Mouse (Mus musculus): Measurements from ENCODE around the gene Zfp639. TPM values are rescaled to one million over a fixed set of nuclear protein-coding genes. Genes with fewer than 3 reads are reported as not detected.

Zfp639 gene
- 135 TPM for polyA plus RNA-seq (2014; fragmentation: Illumina TruSeq; extraction: RNeasy Lipid Tissue Mini Kit (QIAGEN cat#74804); ENCODE audit: low read depth, low replicate concordance)

DNA sequence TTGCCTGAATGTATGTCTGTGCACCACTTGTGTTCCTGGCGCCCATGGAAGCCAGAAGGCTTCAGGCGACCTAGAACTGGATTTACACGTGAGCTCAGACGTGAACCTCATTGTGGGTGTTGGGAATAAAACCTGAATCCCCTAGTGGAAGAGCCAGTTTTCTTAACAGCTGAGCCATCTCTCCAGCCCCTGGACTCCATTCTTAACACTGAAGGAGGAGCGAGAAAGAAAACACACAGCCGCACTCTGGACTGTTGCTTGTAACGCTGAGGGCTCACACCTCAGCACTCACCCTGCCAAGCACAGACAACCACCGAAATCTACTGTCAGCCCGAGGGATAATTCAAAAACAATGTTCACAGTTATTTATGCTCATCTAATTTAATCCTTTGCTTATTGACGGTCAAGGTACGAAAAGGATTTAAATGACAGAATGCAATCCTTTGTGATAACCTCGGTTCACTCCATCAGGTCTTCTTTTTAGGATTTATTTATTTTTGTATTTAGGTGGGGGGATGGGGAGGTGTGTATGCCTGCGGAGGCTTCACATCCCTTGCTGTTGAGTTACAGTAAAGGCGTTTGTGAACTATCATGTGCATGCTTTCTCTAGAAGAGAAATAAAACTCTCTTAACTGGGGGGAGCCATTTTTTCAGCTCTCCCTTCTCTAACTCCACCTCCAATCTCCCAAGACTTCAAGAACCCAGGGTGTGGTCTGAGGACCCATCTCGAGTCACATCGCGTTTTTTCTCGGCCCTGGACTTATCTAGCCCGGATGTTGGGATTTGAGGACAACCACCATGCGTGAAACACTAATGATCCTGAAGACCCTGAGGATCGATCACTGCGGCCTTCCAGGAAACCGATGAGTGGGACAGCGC, at the start of gene Zfp639:
TSS of gene Zfp639 (plus strand) at position 764 of the 879 bp plus-strand sequence.

GRCm38 (mm10) chr3:32492097-32493090, 17.7 kb upstream of the Zfp639 start, which contains the start of gene Kcnmb3:
Kcnmb3 (minus strand) TSS chr3:32492231.

DNA sequence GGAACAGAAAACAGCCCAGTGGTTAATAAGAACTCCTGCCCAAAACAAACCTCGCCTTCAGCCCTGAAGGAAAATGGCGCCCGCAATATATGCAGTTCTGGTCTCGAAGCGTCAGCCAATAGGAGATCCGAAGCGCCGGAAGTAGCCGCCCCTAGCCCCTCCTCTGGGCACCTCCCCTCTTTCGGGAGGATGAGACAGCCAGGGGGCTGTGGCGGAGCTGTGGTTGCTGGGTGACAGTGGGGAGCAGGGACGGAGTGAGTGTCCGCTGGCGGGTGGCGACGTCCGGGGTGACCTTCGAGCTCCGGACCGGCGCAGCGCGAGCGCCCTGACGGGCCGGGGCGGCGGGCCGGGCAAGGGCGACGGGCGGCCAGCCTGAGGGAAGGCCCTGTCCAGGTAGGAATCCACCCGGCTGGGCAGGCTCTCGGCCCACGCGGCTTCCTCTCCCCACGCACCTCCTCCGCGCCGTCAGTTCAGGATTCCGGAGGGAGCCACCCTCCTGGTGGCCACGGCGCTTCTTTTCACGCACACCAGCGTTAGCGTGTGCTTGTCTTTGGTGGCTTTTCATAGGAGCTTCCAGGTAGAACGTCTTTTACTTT, 19.3 kb downstream of the Zfp639 start, which contains the start of gene Mfn1:
TSS of gene Mfn1 (plus strand) at position 163 of the 596 bp plus-strand sequence.

Other genes starting within 250 kb of the Zfp639 start
- 19.8 TPM for gene Zmat3, start 144.2 kb upstream of the Zfp639 start, polyA plus RNA-seq (2014; fragmentation: Illumina TruSeq; extraction: RNeasy Lipid Tissue Mini Kit (QIAGEN cat#74804); ENCODE audit: low read depth, low replicate concordance)
- 125 TPM for gene Pik3ca, start 112.6 kb upstream of the Zfp639 start, polyA plus RNA-seq (2014; fragmentation: Illumina TruSeq; extraction: RNeasy Lipid Tissue Mini Kit (QIAGEN cat#74804); ENCODE audit: low read depth, low replicate concordance)
- gene Kcnmb3, start 18.0 kb upstream of the Zfp639 start, polyA plus RNA-seq (2014; fragmentation: Illumina TruSeq; extraction: RNeasy Lipid Tissue Mini Kit (QIAGEN cat#74804); ENCODE audit: low read depth, low replicate concordance) = not detected
- gene Mfn1, start 19.2 kb downstream of the Zfp639 start, polyA plus RNA-seq (2014; fragmentation: Illumina TruSeq; extraction: RNeasy Lipid Tissue Mini Kit (QIAGEN cat#74804); ENCODE audit: low read depth, low replicate concordance) = 294 TPM
- gene Gnb4, start 106.3 kb downstream of the Zfp639 start, polyA plus RNA-seq (2014; fragmentation: Illumina TruSeq; extraction: RNeasy Lipid Tissue Mini Kit (QIAGEN cat#74804); ENCODE audit: low read depth, low replicate concordance) = 29.5 TPM
- 46.4 TPM for gene Actl6a, start 196.0 kb downstream of the Zfp639 start, polyA plus RNA-seq (2014; fragmentation: Illumina TruSeq; extraction: RNeasy Lipid Tissue Mini Kit (QIAGEN cat#74804); ENCODE audit: low read depth, low replicate concordance)
- 557 TPM for gene Ndufb5, start 226.7 kb downstream of the Zfp639 start, polyA plus RNA-seq (2014; fragmentation: Illumina TruSeq; extraction: RNeasy Lipid Tissue Mini Kit (QIAGEN cat#74804); ENCODE audit: low read depth, low replicate concordance)
- 58.8 TPM for gene Mrpl47, start 227.3 kb downstream of the Zfp639 start, polyA plus RNA-seq (2014; fragmentation: Illumina TruSeq; extraction: RNeasy Lipid Tissue Mini Kit (QIAGEN cat#74804); ENCODE audit: low read depth, low replicate concordance)